Mouse (Mus musculus) cerebellum, adult 2 months (tissue): Measurements from ENCODE around the gene 9430038I01Rik.

Source experiments
- CTCF ChIP-seq: fragments of 200-500 bp; IDR thresholded peaks from 2 replicates; pipeline ENCODE4 v1.5.1; 2011; ENCODE audit warnings: low read depth, mild to moderate bottlenecking, control low read depth, low read length, moderate library complexity, borderline replicate concordance; ENCODE audit not compliant: insufficient read depth
- POLR2A ChIP-seq: fragments of 200-500 bp; IDR thresholded peaks from 2 replicates; pipeline ENCODE4 v1.6.1; 2011; ENCODE audit warnings: low read length, control low read depth, borderline replicate concordance; ENCODE audit not compliant: insufficient read depth

DNA sequence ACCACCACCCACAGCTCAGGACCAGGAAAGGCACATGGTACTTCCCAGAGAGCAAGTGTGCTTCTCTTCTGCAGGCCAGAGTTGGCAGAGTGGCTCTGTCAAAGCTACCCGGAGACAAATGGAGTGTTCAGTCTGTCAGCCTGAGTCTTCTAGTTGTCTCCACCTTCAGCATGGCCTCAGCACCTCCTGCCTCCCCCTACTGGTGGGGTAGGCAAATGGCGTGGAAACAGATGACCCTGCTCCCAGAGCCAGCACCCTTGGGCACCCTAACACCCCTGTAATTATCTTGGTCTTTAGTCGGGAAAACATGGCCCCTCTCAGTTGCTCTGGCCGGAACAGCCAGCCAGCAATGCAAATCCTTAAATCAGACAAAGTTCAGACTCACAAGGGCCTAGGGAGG is 43.8 kb downstream of the 9430038I01Rik start:
- TF ChIP-seq POLR2A (no peak), CTCF (no peak)
